Mouse (Mus musculus): Measurements from ENCODE around the gene Esyt1. TPM values are rescaled to one million over a fixed set of nuclear protein-coding genes. Genes with fewer than 3 reads are reported as not detected.
"Not testable (repeated sequence)": the region's sequence is repeated elsewhere in the genome, so short reads cannot be mapped to it uniquely, and the experiment has no call there.

The Esyt1 gene
- total RNA-seq, 1 experiment from 2014 or later, result 158 TPM

GRCm38 (mm10) chr10:128492633-128493311 lies 32.9 kb downstream of the Esyt1 start:
- ATAC-seq (ENCODE audit: extremely low read depth, insufficient number of reproducible peaks, low FRiP score, poor library complexity, severe bottlenecking), result no peak

- not testable (repeated sequence) for ATAC-seq (ENCODE audit: extremely low read depth, insufficient number of reproducible peaks, low FRiP score, poor library complexity, severe bottlenecking)
Measured at GRCm38 (mm10) chr10:128492051-128492450, 33.6 kb downstream of the Esyt1 start.

- no peak for ATAC-seq (ENCODE audit: extremely low read depth, insufficient number of reproducible peaks, low FRiP score, poor library complexity, severe bottlenecking)
Measured at GRCm38 (mm10) chr10:128491495-128491894, 34.2 kb downstream of the Esyt1 start.

- no peak for ATAC-seq (ENCODE audit: extremely low read depth, insufficient number of reproducible peaks, low FRiP score, poor library complexity, severe bottlenecking)
Measured at GRCm38 (mm10) chr10:128490912-128491311, 34.8 kb downstream of the Esyt1 start.

- no peak for ATAC-seq (ENCODE audit: extremely low read depth, insufficient number of reproducible peaks, low FRiP score, poor library complexity, severe bottlenecking)
Measured at GRCm38 (mm10) chr10:128490232-128490631, 35.4 kb downstream of the Esyt1 start.

GRCm38 (mm10) chr10:128489785-128490184 lies 35.9 kb downstream of the Esyt1 start:
- no peak for ATAC-seq (ENCODE audit: extremely low read depth, insufficient number of reproducible peaks, low FRiP score, poor library complexity, severe bottlenecking)

GRCm38 (mm10) chr10:128489380-128489779 lies 36.3 kb downstream of the Esyt1 start:
- ATAC-seq (ENCODE audit: extremely low read depth, insufficient number of reproducible peaks, low FRiP score, poor library complexity, severe bottlenecking), result no peak

GRCm38 (mm10) chr10:128488776-128489175 lies 36.9 kb downstream of the Esyt1 start:
- ATAC-seq (ENCODE audit: extremely low read depth, insufficient number of reproducible peaks, low FRiP score, poor library complexity, severe bottlenecking), result no peak

- ATAC-seq (ENCODE audit: extremely low read depth, insufficient number of reproducible peaks, low FRiP score, poor library complexity, severe bottlenecking), result no peak
Measured at GRCm38 (mm10) chr10:128487861-128488712, 37.6 kb downstream of the Esyt1 start.

GRCm38 (mm10) chr10:128486370-128486769 lies 39.3 kb downstream of the Esyt1 start:
- no peak for ATAC-seq (ENCODE audit: extremely low read depth, insufficient number of reproducible peaks, low FRiP score, poor library complexity, severe bottlenecking)

GRCm38 (mm10) chr10:128474366-128474765 lies 51.3 kb downstream of the Esyt1 start:
- no peak for ATAC-seq (ENCODE audit: extremely low read depth, insufficient number of reproducible peaks, low FRiP score, poor library complexity, severe bottlenecking)

- no peak for ATAC-seq (ENCODE audit: extremely low read depth, insufficient number of reproducible peaks, low FRiP score, poor library complexity, severe bottlenecking)
Measured at GRCm38 (mm10) chr10:128460270-128460630, 65.4 kb downstream of the Esyt1 start.

Other genes with a start within 250 kb of the Esyt1 start
- gene Il23a, start 227.1 kb downstream of the Esyt1 start, total RNA-seq (2017), result not detected in 2 replicates
- gene Pan2, start 222.5 kb downstream of the Esyt1 start, total RNA-seq (2017), result 30.0 and 31.3 TPM in 2 replicates
- gene Cnpy2, start 203.4 kb downstream of the Esyt1 start, total RNA-seq (2017), result 23.6 and 30.7 TPM in 2 replicates
- gene Cs, start 188.1 kb downstream of the Esyt1 start, total RNA-seq (2017), result 82.9 and 84.7 TPM in 2 replicates
- gene Coq10a, start 156.9 kb downstream of the Esyt1 start, total RNA-seq (2017), result 23.1 and 23.6 TPM in 2 replicates
- 16.0 and 16.8 TPM in 2 replicates for gene Ankrd52, start 148.8 kb downstream of the Esyt1 start, total RNA-seq (2017)
- gene Slc39a5, start 124.6 kb downstream of the Esyt1 start, total RNA-seq (2017), result not detected in 2 replicates
- gene Nabp2, start 114.4 kb downstream of the Esyt1 start, total RNA-seq (2017), result 43.4 and 46.3 TPM in 2 replicates
- 53.8 and 59.5 TPM in 2 replicates for gene Rnf41, start 114.2 kb downstream of the Esyt1 start, total RNA-seq (2017)
- gene Smarcc2, start 66.6 kb downstream of the Esyt1 start, total RNA-seq (2017), result 117 and 119 TPM in 2 replicates
- 1,334 and 1,420 TPM in 2 replicates for gene Myl6, start 31.7 kb downstream of the Esyt1 start, total RNA-seq (2017)
- 0.58 and 2.0 TPM in 2 replicates for gene Myl6b, start 27.2 kb downstream of the Esyt1 start, total RNA-seq (2017)
- 36.2 and 37.9 TPM in 2 replicates for gene Zc3h10, start 21.9 kb upstream of the Esyt1 start, total RNA-seq (2017)
- 1,707 and 2,029 TPM in 2 replicates for gene Rpl41, start 23.4 kb upstream of the Esyt1 start, total RNA-seq (2017)
- gene Pa2g4, start 40.1 kb upstream of the Esyt1 start, total RNA-seq (2017), result 47.6 and 55.1 TPM in 2 replicates
- 1.3 and 1.6 TPM in 2 replicates for gene Erbb3, start 63.8 kb upstream of the Esyt1 start, total RNA-seq (2017)
- 404 and 420 TPM in 2 replicates for gene Rps26, start 100.9 kb upstream of the Esyt1 start, total RNA-seq (2017)
- gene Ikzf4, start 120.1 kb upstream of the Esyt1 start, total RNA-seq (2017), result 0.35 TPM in 1 of 2 replicates, not detected in the other
- 4.3 and 6.2 TPM in 2 replicates for gene Suox, start 148.2 kb upstream of the Esyt1 start, total RNA-seq (2017)
- gene Rab5b, start 170.4 kb upstream of the Esyt1 start, total RNA-seq (2017), result 129 and 132 TPM in 2 replicates
- gene Pmel, start 178.3 kb upstream of the Esyt1 start, total RNA-seq (2017), result not detected in 2 replicates
- gene Cdk2, start 179.2 kb upstream of the Esyt1 start, total RNA-seq (2017), result 38.6 and 40.6 TPM in 2 replicates
- 264 and 290 TPM in 2 replicates for gene Dgka, start 219.0 kb upstream of the Esyt1 start, total RNA-seq (2017)
- 56.3 and 57.8 TPM in 2 replicates for gene Pym1, start 222.0 kb upstream of the Esyt1 start, total RNA-seq (2017)

Data from neutrophil, adult 5-6 weeks (primary cell).